Mouse (Mus musculus): ENCODE data around the gene Agrp.

GRCm38 (mm10) chr8:105594451-105595242 is 42.5 kb downstream of the Agrp start:
- TF ChIP-seq EP300 (IDR thresholded peaks at IDR 0.05; ENCODE audit: insufficient read depth, low read depth, low read length) (no peak), POLR2A (IDR thresholded peaks at IDR 0.05; ENCODE audit: insufficient read depth, low read length) (no peak), CTCF (IDR thresholded peaks at IDR 0.05; ENCODE audit: low read depth, low read length) (no peak)
